ENCODE assay signal across 16 mouse cellular contexts in genomic region chr4:60840889-60841288, GRCm38 (mm10). TPM values are rescaled to one million over a fixed set of nuclear protein-coding genes. Genes with fewer than 3 reads are reported as not detected.
A peak's percentile ranks its signal among the peaks of the same experiment; 100 is the strongest.
DNase-seq lines count a peak whose midpoint lies in the region; TF ChIP-seq lines count a peak whose summit lies in the region.
"Not testable (repeated sequence)": the region's sequence is repeated elsewhere in the genome, so short reads cannot be mapped to it uniquely, and the experiment has no call there.
"Had no signal": no experiment of that assay in that cellular context is flagged by ENCODE, and none has a peak within 500 bp of the region (broad histone marks: within the 10 kb centered on the region; RNA-seq: fewer than 3 reads in every experiment).

No protein-coding gene starts in this region.

- TF ChIP-seq CTCF in liver, adult 2 months (IDR thresholded peaks at IDR 0.05; ENCODE audit: low read depth, low read length) = not testable (repeated sequence)

- not testable (repeated sequence) for H3K79me2 ChIP-seq in liver, adult 2 months (ENCODE audit: control insufficient read depth, insufficient read depth, low read length)

- H3K27ac ChIP-seq in liver, adult 2 months (replicated peaks; ENCODE audit: insufficient read depth, low read depth, low read length) = peak overlapping the region; percentile 74

- not testable (repeated sequence) for H3K36me3 ChIP-seq in liver, adult 2 months (ENCODE audit: control insufficient read depth, insufficient read depth, low read length)

- not testable (repeated sequence) for TF ChIP-seq POLR2A in liver, adult 2 months (IDR thresholded peaks at IDR 0.05; ENCODE audit: extremely low read depth, insufficient read depth, low read length)

- H3K4me1 ChIP-seq in liver, adult 2 months (ENCODE audit: control insufficient read depth, insufficient read depth, low read length) = not testable (repeated sequence)

- H3K9ac ChIP-seq in liver, adult 2 months (ENCODE audit: low read depth, low read length) = not testable (repeated sequence)

- DNase-seq in kidney, adult 9 months = peak; percentile 2
- peak; percentile 77 for DNase-seq in liver, adult 2 months (ENCODE audit: extremely low read depth, low read depth, low spot score)

- not testable (repeated sequence) for H3K4me3 ChIP-seq in liver, adult 2 months (ENCODE audit: insufficient read depth, low read depth, low read length)

- H3K27me3 ChIP-seq in liver, adult 2 months (ENCODE audit: control insufficient read depth, insufficient read depth, low read length) = not testable (repeated sequence)

RNA-seq across cellular contexts. Expression of gene Mup22, which starts 19.6 kb away (rescaled TPM):
- total RNA-seq in liver, adult 2 months (2014; rRNA removed) = 1,000 and 4,608 TPM in 2 replicates
- polyA plus RNA-seq in liver, adult 2 months (2012; rRNA removed) = 355 and 465 TPM in 2 replicates
- total RNA-seq: adrenal gland, postnatal 10 days; adrenal gland, postnatal 14 days; adrenal gland, postnatal 4 days; CH12.LX; ES-E14; G1E; MEL had no signal
- polyA plus RNA-seq: activated CD4-positive, CD25-positive, alpha-beta regulatory T cell, adult 4 months; adrenal gland, adult 2 months; brain, embryonic 14.5 days; C2C12; CD4-positive, CD25-positive, alpha-beta regulatory T cell, adult 4 months; cerebellum, adult 2 months; G1E; Patski had no signal
